Mouse (Mus musculus) thymus, postnatal 10 days (tissue): ENCODE data around the gene Tbx2.
A peak's percentile ranks its signal among the peaks of the same experiment; 100 is the strongest.

ENCODE experiments used
- DNase-seq, 2 experiments: peaks; one replicate each; pipeline ENCODE4 v3.0.0; 2021; ENCODE audit warnings: low spot score in 2 of 2

The Tbx2 gene

GRCm38 (mm10) chr11:85832231-85832924 lies at the start of gene Tbx2:
Gene Tbx2, plus strand, starts transcription at chr11:85832551.
- no peak for DNase-seq

GRCm38 (mm10) chr11:85786113-85786718 lies 46.1 kb upstream of the Tbx2 start:
- DNase-seq = no peak

- no peak for DNase-seq
These were observed 42.6 kb upstream of the Tbx2 start for GRCm38 (mm10) chr11:85789750-85790149.

GRCm38 (mm10) chr11:85790267-85790666 lies 42.1 kb upstream of the Tbx2 start:
- DNase-seq = no peak

GRCm38 (mm10) chr11:85791212-85791611 lies 41.1 kb upstream of the Tbx2 start:
- no peak for DNase-seq

- no peak for DNase-seq
These were observed 39.7 kb upstream of the Tbx2 start for GRCm38 (mm10) chr11:85792534-85793215.

GRCm38 (mm10) chr11:85799456-85799855 lies 32.9 kb upstream of the Tbx2 start:
- DNase-seq = no peak

- no peak for DNase-seq
These were observed 32.5 kb upstream of the Tbx2 start for GRCm38 (mm10) chr11:85799856-85800255.

GRCm38 (mm10) chr11:85800380-85800779 lies 32.0 kb upstream of the Tbx2 start:
- DNase-seq = no peak

- DNase-seq = no peak
These were observed 28.3 kb upstream of the Tbx2 start for GRCm38 (mm10) chr11:85804048-85804447.

GRCm38 (mm10) chr11:85805779-85806178 lies 26.6 kb upstream of the Tbx2 start:
- DNase-seq = no peak

- DNase-seq = no peak
These were observed 25.0 kb upstream of the Tbx2 start for GRCm38 (mm10) chr11:85807353-85807752.

GRCm38 (mm10) chr11:85811229-85811628 lies 21.1 kb upstream of the Tbx2 start:
- DNase-seq = no peak

GRCm38 (mm10) chr11:85811676-85812075 lies 20.7 kb upstream of the Tbx2 start:
- DNase-seq = no peak

- DNase-seq = no peak
These were observed 20.0 kb upstream of the Tbx2 start for GRCm38 (mm10) chr11:85812201-85812966.

GRCm38 (mm10) chr11:85814678-85815077 lies 17.7 kb upstream of the Tbx2 start:
- no peak for DNase-seq

GRCm38 (mm10) chr11:85816471-85816870 lies 15.9 kb upstream of the Tbx2 start:
- DNase-seq = no peak

GRCm38 (mm10) chr11:85818401-85818800 lies 13.9 kb upstream of the Tbx2 start:
- no peak for DNase-seq

- DNase-seq = no peak
These were observed 11.4 kb upstream of the Tbx2 start for GRCm38 (mm10) chr11:85820959-85821358.

GRCm38 (mm10) chr11:85821659-85822058 lies 10.7 kb upstream of the Tbx2 start:
- DNase-seq = no peak

- DNase-seq = peak; percentile 52 to 85
These were observed 9.2 kb upstream of the Tbx2 start for GRCm38 (mm10) chr11:85823181-85823580.

- DNase-seq = no peak
These were observed 8.6 kb upstream of the Tbx2 start for GRCm38 (mm10) chr11:85823794-85824193.
